Mouse (Mus musculus) kidney, embryonic 14.5 days (tissue): ENCODE measurements around the gene Gm28308. TPM values are rescaled to one million over a fixed set of nuclear protein-coding genes. Genes with fewer than 3 reads are reported as not detected.

Experiments
- ATAC-seq: fragments of 200-750 bp; cut with Nextera tagmentation; 2 replicates; pipeline ENCODE4 v1.8.0; 2017; ENCODE audit warnings: moderate number of reproducible peaks, mild to moderate bottlenecking, moderate TSS enrichment, moderate library complexity; ENCODE audit not compliant: low FRiP score, low TSS enrichment
- H3K27ac ChIP-seq: fragments of 300-500 bp; sonication (generic); 2 replicates; pipeline ENCODE4 v1.5.1; 2014; ENCODE audit warnings: low read depth, mild to moderate bottlenecking, low read length, moderate library complexity, mixed read lengths
- H3K27me3 ChIP-seq: fragments of 300-500 bp; sonication (generic); 2 replicates; pipeline ENCODE4 v1.6.1; 2014; ENCODE audit warnings: mild to moderate bottlenecking, low read length; ENCODE audit not compliant: control insufficient read depth, insufficient read depth
- H3K36me3 ChIP-seq: fragments of 300-500 bp; sonication (generic); 2 replicates; pipeline ENCODE4 v1.6.1; 2014; ENCODE audit warnings: low read length, mixed read lengths; ENCODE audit not compliant: control insufficient read depth, insufficient read depth
- H3K4me1 ChIP-seq: fragments of 300-500 bp; sonication (generic); 2 replicates; pipeline ENCODE4 v1.6.1; 2014; ENCODE audit warnings: low read length, mixed read lengths; ENCODE audit not compliant: control insufficient read depth, insufficient read depth
- H3K4me2 ChIP-seq: fragments of 300-500 bp; sonication (generic); replicated peaks from 2 replicates; pipeline ENCODE4 v1.6.1; 2014; ENCODE audit warnings: low read depth, mild to moderate bottlenecking, low read length
- H3K4me3 ChIP-seq: fragments of 300-500 bp; sonication (generic); 2 replicates; pipeline ENCODE4 v1.5.1; 2014; ENCODE audit warnings: mild to moderate bottlenecking, low read length
- H3K9ac ChIP-seq: fragments of 300-500 bp; sonication (generic); 2 replicates; pipeline ENCODE4 v1.6.1; 2014; ENCODE audit warnings: low read depth, mild to moderate bottlenecking, low read length, moderate library complexity
- H3K9me3 ChIP-seq: fragments of 300-500 bp; sonication (generic); 2 replicates; pipeline ENCODE4 v1.6.1; 2016; ENCODE audit warnings: low read length; ENCODE audit not compliant: control insufficient read depth
- WGBS: fragments of 180-500 bp; shearing (Covaris S2); extraction: QIAGEN DNeasy Blood & Tissue Kit; methylation state at CpG from one replicate; pipeline ENCODE4 v1.1.7; 2014; 5-methylcytosine and 5-hydroxymethylcytosine counted together
- polyA plus RNA-seq: library from polyadenylated mRNA; unstranded; fragments of >200 nt; fragmentation: Nextera tagmentation; extraction: Ambion mirVana; gene quantifications from 2 replicates; pipeline ENCODE4 v1.2.1, GENCODE M21; 2014

Gm28308 gene
- polyA plus RNA-seq, 1 experiment from 2014 or later: not detected

DNA sequence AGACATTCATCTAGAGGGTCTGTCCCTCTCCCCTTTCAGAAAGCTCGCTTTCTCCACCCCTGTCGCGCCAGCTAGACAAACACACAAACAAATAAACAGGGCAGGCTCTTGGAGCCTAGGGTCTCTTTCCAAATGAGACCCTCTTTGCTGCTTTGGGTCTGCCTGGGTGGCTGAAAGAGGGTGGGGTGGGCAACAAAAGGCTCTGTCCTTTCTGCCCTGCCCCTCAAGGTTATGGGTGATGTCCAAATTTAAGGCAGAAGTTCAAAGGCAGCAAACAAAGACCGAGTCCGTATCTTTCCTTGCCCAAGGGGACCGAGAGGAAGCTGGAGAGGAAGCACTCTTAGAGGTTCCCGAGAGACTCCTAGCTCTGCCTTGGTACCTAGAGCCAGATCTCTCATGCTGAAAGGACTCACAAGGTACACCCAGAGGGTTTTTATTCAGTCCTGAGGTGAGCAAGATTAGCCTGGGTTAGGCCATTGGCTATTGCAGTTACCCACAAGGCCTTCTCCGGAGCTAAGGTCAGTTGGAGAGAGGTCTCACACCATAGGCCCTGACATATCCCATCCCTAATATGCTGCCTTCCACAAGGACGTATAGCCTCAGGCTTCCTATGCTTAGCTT, 28.0 kb upstream of the Gm28308 start:
- WGBS: 3% methylated on average over 9 of the region's 9 CpGs
- H3K9ac ChIP-seq: peak overlapping the region; percentile 96
- H3K27me3 ChIP-seq: no peaks in the 10 kb centered on the region; the same call in none of the 2 replicates
- H3K4me1 ChIP-seq: peaks cover 15% of the 10 kb centered on the region
- H3K36me3 ChIP-seq: no peaks in the 10 kb centered on the region
- peak overlapping the region; percentile 64 for H3K4me3 ChIP-seq
- H3K4me2 ChIP-seq: peak overlapping the region; percentile 83
- ATAC-seq: no peak
- H3K27ac ChIP-seq: peak overlapping the region; percentile 98
- no peaks in the 10 kb centered on the region for H3K9me3 ChIP-seq

DNA sequence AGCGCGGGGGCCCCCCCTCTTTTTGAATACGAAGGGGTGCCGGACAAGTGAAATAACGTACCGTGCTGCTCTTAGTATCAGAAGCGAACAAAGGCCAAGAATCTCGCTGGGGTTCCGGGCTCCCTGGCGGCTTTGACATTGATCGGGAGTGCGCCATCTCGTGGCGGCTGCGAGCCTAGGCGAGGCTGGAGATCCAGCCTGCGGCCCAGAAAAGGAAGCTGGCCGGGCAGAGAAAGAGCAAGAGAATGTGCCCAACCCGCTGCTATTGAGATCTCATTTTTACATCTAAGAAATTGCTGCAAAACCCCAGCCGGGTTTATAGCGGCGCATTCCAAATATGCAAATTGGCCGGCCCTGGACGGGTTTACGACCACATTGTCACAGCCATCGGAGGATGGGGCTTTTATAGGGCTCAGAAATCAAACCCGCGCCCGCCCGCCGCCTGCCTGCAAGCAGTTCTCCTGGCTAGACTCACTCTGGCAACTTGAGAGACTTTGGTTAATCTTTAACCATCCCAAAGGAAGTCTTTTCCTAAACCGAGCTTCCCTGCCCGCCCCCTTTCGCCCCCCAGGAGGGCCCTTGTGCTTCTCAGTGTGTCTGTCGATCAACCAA, 27.4 kb upstream of the Gm28308 start, which contains the start of gene Hoxa10:
Hoxa10 (minus strand) TSS at position 466 of the 612 bp plus-strand sequence.
- WGBS: under 1% methylated on average over 35 of the region's 35 CpGs
- H3K9ac ChIP-seq: peak within 1 kb of the TSS; percentile 96
- no peaks in the 10 kb centered on the region for H3K36me3 ChIP-seq
- H3K27ac ChIP-seq: peak within 1 kb of the TSS; percentile 98
- no peaks in the 10 kb centered on the region for H3K9me3 ChIP-seq
- peak within 1 kb of the TSS; percentile 83 for H3K4me2 ChIP-seq
- peak; percentile 69 for ATAC-seq
- H3K27me3 ChIP-seq: no peaks in the 10 kb centered on the region; the same call in none of the 2 replicates
- peak within 1 kb of the TSS; percentile 64 for H3K4me3 ChIP-seq
- peaks cover 21% of the 10 kb centered on the region for H3K4me1 ChIP-seq

DNA sequence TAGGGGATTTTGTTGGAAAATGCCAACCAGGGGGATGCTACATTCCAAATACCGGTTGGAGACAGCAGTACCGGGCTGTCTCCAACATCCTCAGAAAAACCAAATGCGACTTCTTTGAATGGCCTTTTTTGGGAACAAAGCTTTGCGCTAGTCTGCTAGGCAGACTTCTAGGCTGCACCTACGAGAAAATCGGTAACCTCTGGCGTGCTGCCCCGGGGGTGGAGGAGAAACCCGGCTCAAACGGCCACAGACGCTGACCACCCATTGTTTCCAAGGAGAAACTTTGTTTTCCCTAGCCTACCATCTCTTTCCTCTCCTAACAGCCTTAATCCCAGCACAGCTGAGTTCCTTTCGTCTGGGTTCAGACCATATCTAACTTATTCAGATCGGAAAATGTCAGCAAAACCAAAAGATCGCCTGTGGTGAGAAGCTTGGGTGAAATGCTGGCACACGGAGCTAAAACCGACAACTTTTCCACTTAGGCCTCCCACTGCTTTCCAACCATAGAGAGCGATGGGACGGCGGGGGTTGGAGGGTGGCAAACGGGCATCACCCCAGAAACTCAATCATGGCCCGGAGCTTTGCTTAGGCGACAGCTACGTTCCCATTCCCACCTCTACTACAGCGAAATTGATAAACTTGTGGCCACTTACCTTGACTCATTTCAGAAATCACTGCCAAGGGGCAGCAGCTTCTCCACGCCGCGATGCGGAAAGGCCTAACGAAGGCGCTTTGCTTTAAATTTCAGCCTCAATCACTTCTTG, 26.7 kb upstream of the Gm28308 start:
- Histone ChIP-seq H3K27me3 (peaks cover 3% of the 10 kb centered on the region; the same call in 1 of the 2 replicates), H3K4me1 (peaks cover 21% of the 10 kb centered on the region), H3K9me3 (no peaks in the 10 kb centered on the region), H3K4me3 (peak overlapping the region; percentile 64), H3K27ac (peak overlapping the region; percentile 98), H3K9ac (peak overlapping the region; percentile 96), H3K4me2 (peak overlapping the region; percentile 83), H3K36me3 (no peaks in the 10 kb centered on the region)
- under 1% methylated on average over 30 of the region's 30 CpGs for WGBS
- no peak for ATAC-seq

DNA sequence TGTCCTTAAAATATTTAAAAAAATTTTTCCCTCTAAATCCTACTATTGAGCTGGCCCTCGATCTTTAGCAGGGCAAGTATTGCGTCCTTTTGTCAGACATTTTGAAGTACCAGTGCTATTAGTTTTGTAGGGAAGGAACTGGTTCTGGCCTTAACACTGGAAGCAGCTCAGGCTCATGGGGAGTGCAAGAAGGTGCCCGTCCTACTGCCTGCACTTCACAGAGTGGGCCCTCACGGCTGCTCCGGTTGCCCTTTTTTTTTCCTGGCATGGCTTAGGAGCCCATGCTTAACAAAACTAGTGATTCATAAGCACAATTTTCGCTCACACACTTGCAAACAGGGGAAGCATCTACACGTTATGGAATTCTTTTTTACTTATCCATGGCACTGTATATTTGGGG, 25.8 kb upstream of the Gm28308 start:
- H3K27me3 ChIP-seq: peaks cover 9% of the 10 kb centered on the region; the same call in 1 of the 2 replicates
- no peaks in the 10 kb centered on the region for H3K9me3 ChIP-seq
- H3K36me3 ChIP-seq: no peaks in the 10 kb centered on the region
- no peak for ATAC-seq
- H3K27ac ChIP-seq: peak overlapping the region; percentile 4; the same call in 1 of the 2 replicates
- peak overlapping the region; percentile 83 for H3K4me2 ChIP-seq
- WGBS: 2% methylated on average over 7 of the region's 7 CpGs
- H3K9ac ChIP-seq: peak overlapping the region; percentile 96
- H3K4me1 ChIP-seq: peaks cover 21% of the 10 kb centered on the region
- peak overlapping the region; percentile 64 for H3K4me3 ChIP-seq

DNA sequence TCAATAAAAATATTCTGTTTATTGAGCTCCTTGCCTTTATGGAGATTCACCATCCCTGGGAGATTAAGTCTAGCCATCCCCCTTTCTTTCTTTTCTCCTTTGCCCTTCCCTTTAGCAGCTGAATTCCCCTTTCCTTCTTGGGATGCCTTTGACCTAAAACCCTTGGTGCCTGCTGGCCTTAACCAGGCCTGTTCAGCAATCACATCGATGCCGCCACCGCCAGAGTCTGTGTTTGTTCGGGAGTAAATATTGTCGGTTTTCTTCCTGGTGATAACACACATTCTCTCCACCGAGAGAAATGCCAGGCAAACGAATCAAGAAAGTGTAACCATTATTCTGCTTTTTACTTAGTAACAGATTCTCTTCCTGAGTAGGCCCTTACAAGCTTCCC, 25.0 kb upstream of the Gm28308 start:
- peaks cover 12% of the 10 kb centered on the region; the same call in 1 of the 2 replicates for H3K27me3 ChIP-seq
- H3K36me3 ChIP-seq: no peaks in the 10 kb centered on the region
- peak overlapping the region; percentile 83 for H3K4me2 ChIP-seq
- H3K4me1 ChIP-seq: peaks cover 21% of the 10 kb centered on the region
- 3% methylated on average over 7 of the region's 7 CpGs for WGBS
- peak overlapping the region; percentile 96 for H3K9ac ChIP-seq
- H3K27ac ChIP-seq: peak overlapping the region; percentile 98; the same call in 1 of the 2 replicates
- H3K4me3 ChIP-seq: peak overlapping the region; percentile 64
- no peak for ATAC-seq
- H3K9me3 ChIP-seq: no peaks in the 10 kb centered on the region

DNA sequence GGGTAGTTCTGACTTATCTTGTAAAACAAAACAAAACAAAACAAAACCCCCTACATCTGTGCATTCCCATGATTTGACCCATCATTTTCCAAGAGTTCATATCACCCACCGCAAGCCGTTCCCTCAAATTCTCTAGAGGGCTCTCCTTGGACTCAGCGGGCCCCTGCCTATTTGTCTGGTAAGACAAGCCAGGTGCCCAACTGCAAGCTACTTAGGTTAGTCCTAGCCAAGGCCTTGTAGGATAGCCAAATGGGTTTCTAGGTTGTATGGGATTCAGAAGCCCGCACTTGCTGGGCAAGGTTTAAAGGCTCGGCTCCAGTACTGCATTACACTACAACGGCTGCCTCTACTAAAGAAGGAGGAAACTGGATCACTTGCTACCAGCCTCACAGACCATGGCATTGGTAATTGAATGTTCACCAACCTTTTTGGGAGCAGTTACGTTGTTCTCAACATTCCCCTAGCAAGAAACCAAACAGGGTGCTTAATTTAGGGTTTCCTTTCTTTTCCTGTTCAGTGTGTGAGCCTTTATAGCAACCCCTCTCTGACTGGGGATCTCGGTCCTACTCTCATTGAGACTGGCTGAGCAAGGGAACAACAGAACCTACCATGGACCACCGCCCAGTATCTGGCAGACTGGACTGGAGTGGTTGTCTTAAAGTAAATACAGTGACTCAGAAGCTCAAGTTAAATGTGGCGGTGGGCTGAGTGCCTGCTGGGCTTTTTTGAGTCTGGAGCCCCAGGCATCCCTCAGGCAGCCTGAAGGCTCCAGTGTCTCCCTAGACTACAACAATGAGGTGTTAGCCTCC, 24.4 kb upstream of the Gm28308 start:
- Histone ChIP-seq H3K9ac (peak overlapping the region; percentile 96), H3K27ac (peak overlapping the region; percentile 98), H3K27me3 (peaks cover 12% of the 10 kb centered on the region; the same call in 1 of the 2 replicates), H3K4me2 (peak overlapping the region; percentile 83), H3K9me3 (no peaks in the 10 kb centered on the region), H3K36me3 (no peaks in the 10 kb centered on the region; the same call in 1 of the 2 replicates), H3K4me3 (peak overlapping the region; percentile 64), H3K4me1 (peaks cover 21% of the 10 kb centered on the region)
- ATAC-seq: no peak
- 7% methylated on average over 10 of the region's 10 CpGs for WGBS

DNA sequence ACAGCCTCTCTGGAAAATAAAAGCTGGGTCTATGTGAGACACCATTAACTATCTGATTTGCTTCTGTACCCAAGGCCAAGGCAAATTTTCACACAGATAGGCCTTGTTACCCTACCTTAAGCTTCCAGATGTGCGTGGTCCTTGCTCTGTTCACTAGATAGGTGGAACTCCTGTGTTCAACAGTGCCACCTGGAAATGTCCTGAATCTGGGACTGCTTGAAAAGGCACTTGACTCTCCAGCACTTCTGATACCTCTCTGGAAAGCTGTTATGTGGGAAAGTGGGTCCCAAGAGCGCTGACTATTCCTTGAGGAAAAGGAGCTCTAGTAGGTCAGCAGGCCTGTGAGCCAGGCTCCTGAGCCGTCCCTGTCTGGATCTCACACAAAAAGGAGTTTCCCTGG, 23.7 kb upstream of the Gm28308 start:
- Histone ChIP-seq H3K9me3 (no peaks in the 10 kb centered on the region), H3K4me3 (peak overlapping the region; percentile 64), H3K9ac (peak overlapping the region; percentile 96), H3K27me3 (peaks cover 12% of the 10 kb centered on the region; the same call in 1 of the 2 replicates), H3K36me3 (no peaks in the 10 kb centered on the region; the same call in 1 of the 2 replicates), H3K4me1 (peaks cover 19% of the 10 kb centered on the region), H3K4me2 (peak overlapping the region; percentile 83), H3K27ac (peak overlapping the region; percentile 98)
- ATAC-seq: no peak
- WGBS: 12% methylated on average over 3 of the region's 3 CpGs

DNA sequence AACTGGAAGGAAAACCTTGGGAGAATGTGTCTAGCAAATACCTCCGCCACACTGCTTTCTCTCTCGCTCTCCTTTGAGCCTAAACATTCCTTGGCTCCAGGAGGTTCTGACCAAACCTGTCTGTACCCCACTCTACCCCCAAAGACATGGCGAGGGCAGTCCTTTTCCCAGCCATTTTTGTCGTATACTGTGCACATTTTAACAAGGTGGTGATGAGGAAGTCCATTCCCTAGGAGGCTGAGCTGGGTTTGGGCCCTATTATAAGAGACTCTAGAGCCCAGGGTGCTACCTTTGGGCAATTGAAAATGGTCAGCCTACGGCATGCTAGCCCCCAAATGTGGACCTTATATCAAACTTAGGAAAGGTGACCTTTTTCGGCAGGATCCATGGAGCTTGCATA, 22.7 kb upstream of the Gm28308 start:
- H3K4me2 ChIP-seq: peak overlapping the region; percentile 83
- H3K9ac ChIP-seq: peak overlapping the region; percentile 96
- 18% methylated on average over 6 of the region's 6 CpGs for WGBS
- H3K4me1 ChIP-seq: peaks cover 10% of the 10 kb centered on the region
- H3K36me3 ChIP-seq: peaks cover under 1% of the 10 kb centered on the region; the same call in 1 of the 2 replicates
- no peak for ATAC-seq
- peak overlapping the region; percentile 64 for H3K4me3 ChIP-seq
- peak overlapping the region; percentile 98 for H3K27ac ChIP-seq
- peaks cover 12% of the 10 kb centered on the region; the same call in 1 of the 2 replicates for H3K27me3 ChIP-seq
- H3K9me3 ChIP-seq: no peaks in the 10 kb centered on the region
